Mouse (Mus musculus): ENCODE measurements around the gene Ror2.

DNA sequence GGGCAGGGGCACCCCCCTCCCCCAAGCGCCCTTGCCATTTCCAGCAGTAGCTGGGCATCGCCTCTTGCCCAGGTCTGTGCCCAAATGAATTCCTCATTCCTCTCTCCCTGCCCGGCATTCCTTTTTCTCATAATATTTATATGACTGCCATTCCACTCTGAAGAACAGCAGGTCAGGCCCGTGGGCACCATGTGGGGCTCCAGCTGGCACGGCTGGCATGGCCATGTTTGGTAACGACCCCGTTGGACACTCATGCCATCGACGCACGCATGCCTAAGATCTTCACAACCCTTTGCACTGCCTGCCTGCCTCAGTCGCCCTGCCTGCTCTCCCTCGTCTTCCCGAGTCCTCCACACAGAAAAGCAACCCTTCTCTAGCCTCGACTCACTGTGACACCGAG lies 129.0 kb downstream of the Ror2 start:
- TF ChIP-seq CTCF (IDR thresholded peaks at IDR 0.05; ENCODE audit: low read depth) = no peak
- no peak for TF ChIP-seq EP300 (optimal IDR thresholded peaks at IDR 0.05)
